Mouse (Mus musculus) midbrain, embryonic 11.5 days (tissue): ENCODE results near the gene Ugt1a7c. TPM values are rescaled to one million over a fixed set of nuclear protein-coding genes. Genes with fewer than 3 reads are reported as not detected.
A peak's percentile ranks its signal among the peaks of the same experiment; 100 is the strongest.

Source experiments
- ATAC-seq: fragments of 200-750 bp; cut with Nextera tagmentation; 2 replicates; pipeline ENCODE4 v1.8.0; 2017; ENCODE audit warnings: moderate TSS enrichment, moderate library complexity; ENCODE audit not compliant: low FRiP score
- DNase-seq: peaks from one replicate; pipeline ENCODE4 v3.0.0; 2015; ENCODE audit warnings: low spot score; ENCODE audit errors: missing footprints
- H3K27ac ChIP-seq: fragments of 300-500 bp; sonication (generic); 2 replicates; pipeline ENCODE4 v1.5.1; 2014; ENCODE audit warnings: low read depth, low read length
- H3K27me3 ChIP-seq: fragments of 300-500 bp; sonication (generic); 2 replicates; pipeline ENCODE4 v1.6.1; 2014; ENCODE audit warnings: mild to moderate bottlenecking, low read length, moderate library complexity, mixed read lengths; ENCODE audit not compliant: control insufficient read depth, insufficient read depth
- H3K36me3 ChIP-seq: fragments of 300-500 bp; sonication (generic); 2 replicates; pipeline ENCODE4 v1.6.1; 2014; ENCODE audit warnings: mild to moderate bottlenecking, low read length, moderate library complexity, mixed read lengths; ENCODE audit not compliant: control insufficient read depth, insufficient read depth
- H3K4me1 ChIP-seq: fragments of 300-500 bp; sonication (generic); 2 replicates; pipeline ENCODE4 v1.6.1; 2014; ENCODE audit warnings: low read length; ENCODE audit not compliant: control insufficient read depth, insufficient read depth
- H3K4me2 ChIP-seq: fragments of 300-500 bp; sonication (generic); 2 replicates; pipeline ENCODE4 v1.6.1; 2014; ENCODE audit warnings: mild to moderate bottlenecking, moderate library complexity
- H3K4me3 ChIP-seq: fragments of 300-500 bp; sonication (generic); 2 replicates; pipeline ENCODE4 v1.5.1; 2014; ENCODE audit warnings: low read depth, low read length
- H3K9ac ChIP-seq: fragments of 300-500 bp; sonication (generic); 2 replicates; pipeline ENCODE4 v1.6.1; 2014; ENCODE audit warnings: low read length
- H3K9me3 ChIP-seq: fragments of 300-500 bp; sonication (generic); 2 replicates; pipeline ENCODE4 v1.6.1; 2016; ENCODE audit warnings: low read length; ENCODE audit not compliant: control insufficient read depth
- WGBS: fragments of 180-500 bp; shearing (Covaris S2); extraction: QIAGEN DNeasy Blood & Tissue Kit; methylation state at CpG from one replicate; pipeline ENCODE4 v1.1.7; 2014; 5-methylcytosine and 5-hydroxymethylcytosine counted together
- polyA plus RNA-seq: library from polyadenylated mRNA; unstranded; fragments of >200 nt; fragmentation: Nextera tagmentation; extraction: Ambion mirVana; gene quantifications from 2 replicates; pipeline ENCODE4 v1.2.1, GENCODE M21; 2014

Gene Ugt1a7c
- polyA plus RNA-seq, 1 experiment from 2014 or later = 1.2 TPM

DNA sequence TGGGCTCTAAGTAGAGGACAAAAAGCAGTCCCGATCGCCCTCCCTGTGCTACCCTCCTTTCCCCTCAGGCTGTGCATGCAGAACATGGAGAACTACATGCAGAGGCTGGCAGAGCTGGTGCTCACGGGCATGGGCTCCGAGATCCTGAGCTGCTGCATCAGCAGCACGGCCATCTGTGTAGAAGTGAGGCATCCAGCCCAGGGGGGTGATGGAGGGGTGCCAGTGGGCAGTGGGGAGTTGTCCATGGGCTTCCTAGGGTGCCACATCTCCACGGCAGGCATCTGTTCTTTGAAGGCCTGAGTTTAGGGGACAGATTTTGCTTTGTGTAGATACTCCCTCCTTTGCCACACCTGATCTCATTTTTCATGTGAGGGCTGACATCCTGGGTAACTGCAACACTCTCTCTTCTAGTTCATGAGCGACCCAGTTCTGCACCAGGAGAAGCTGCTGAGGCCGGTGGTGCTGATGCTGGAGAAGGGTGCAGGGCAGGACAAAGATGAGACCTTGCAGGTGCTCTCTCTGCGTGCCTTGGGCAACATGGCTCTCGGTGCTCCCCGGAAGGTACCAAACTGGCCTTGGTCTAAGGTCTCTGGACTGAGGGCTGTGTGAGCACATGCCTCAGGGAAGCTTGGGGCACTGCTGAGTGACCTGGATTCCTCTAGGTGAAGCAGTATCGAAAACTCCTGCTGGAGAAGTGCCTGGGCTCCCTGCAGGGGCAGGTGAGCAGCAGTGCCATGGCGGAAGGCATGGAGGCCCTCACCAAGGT, 161.3 kb downstream of the Ugt1a7c start:
- 80% methylated on average over 13 of the region's 13 CpGs for WGBS

DNA sequence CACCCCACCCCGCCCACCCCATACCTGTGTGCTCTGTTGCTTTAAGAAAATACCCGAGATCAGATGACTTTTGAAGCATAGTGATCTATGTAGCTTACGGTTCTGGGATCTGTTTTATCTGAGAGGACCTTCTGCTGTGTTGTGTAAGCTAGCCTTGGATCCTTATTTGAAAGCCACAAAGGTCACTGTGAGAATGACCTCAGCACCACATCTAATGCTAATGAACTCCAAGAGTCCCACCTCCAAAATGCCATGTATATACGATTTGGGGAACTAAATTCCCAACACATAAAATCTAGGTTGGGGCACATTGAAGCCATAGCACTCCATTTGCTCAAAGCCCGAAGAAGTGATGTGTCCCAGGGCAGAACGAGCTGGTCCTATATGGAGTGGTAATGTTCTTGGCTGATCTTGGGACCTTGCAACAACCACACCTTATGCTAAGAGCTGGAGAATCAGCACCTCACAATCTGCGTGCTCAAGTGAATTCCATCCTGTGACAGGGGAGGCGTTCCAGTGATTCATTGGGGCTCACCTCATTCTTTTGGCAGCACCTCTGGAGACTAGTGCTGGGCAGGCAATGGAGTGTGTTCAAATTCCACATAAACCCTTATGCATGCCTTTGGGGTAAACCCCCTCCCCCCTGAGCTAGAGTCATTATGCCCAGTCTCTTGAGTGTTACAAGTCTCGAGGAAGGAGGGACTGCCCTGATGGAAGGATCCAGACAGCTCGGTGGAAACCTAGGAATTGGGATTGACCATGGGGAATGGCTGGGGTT, 162.2 kb downstream of the Ugt1a7c start:
- 82% methylated on average over 10 of the region's 10 CpGs for WGBS
- no peak for ATAC-seq
- H3K9me3 ChIP-seq = peaks cover 77% of the 10 kb centered on the region

More for the DNA sequence above, 161.3 kb downstream of the Ugt1a7c start:
- Histone ChIP-seq H3K36me3 (peaks cover 6% of the 10 kb centered on the region; the same call in 1 of the 2 replicates), H3K9me3 (peaks cover 75% of the 10 kb centered on the region), H3K4me3 (no peak overlapping the region), H3K27ac (no peak overlapping the region), H3K4me1 (no peaks in the 10 kb centered on the region), H3K27me3 (no peaks in the 10 kb centered on the region), H3K9ac (no peak overlapping the region), H3K4me2 (no peak overlapping the region)
- no peak for ATAC-seq
- no peak for DNase-seq

DNA sequence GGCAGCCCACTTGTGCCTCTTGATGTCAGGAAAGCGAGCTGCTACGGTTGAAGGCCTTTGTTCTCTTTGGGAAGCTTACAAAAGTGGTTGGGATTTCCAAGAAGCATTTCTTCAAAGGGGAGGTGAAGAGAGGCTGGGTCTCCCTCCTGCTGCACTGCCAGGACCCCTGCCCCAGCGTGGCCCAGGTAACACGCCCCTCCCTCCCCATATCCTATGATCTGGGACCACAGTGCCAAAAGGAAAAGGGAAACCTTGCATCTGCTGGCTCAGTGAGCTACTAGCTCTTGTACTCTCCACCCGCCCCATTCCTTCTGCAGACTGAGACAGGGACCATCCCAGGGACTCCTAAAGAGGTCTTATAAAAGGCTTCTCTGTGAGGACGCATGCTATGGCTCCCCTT, 162.8 kb downstream of the Ugt1a7c start:
- Histone ChIP-seq H3K27ac (no peak overlapping the region), H3K9me3 (peaks cover 71% of the 10 kb centered on the region), H3K4me2 (no peak overlapping the region), H3K9ac (no peak overlapping the region), H3K27me3 (no peaks in the 10 kb centered on the region), H3K4me3 (no peak overlapping the region), H3K4me1 (no peaks in the 10 kb centered on the region), H3K36me3 (peaks cover 19% of the 10 kb centered on the region)
- DNase-seq = no peak
- WGBS = 80% methylated on average over 6 of the region's 6 CpGs
- ATAC-seq = no peak

More for the DNA sequence above, 162.2 kb downstream of the Ugt1a7c start:
- DNase-seq = no peak
- H3K9ac ChIP-seq = no peak overlapping the region
- no peaks in the 10 kb centered on the region for H3K4me1 ChIP-seq
- H3K27me3 ChIP-seq = no peaks in the 10 kb centered on the region
- H3K4me3 ChIP-seq = no peak overlapping the region
- peaks cover 13% of the 10 kb centered on the region for H3K36me3 ChIP-seq
- H3K4me2 ChIP-seq = no peak overlapping the region
- no peak overlapping the region for H3K27ac ChIP-seq

DNA sequence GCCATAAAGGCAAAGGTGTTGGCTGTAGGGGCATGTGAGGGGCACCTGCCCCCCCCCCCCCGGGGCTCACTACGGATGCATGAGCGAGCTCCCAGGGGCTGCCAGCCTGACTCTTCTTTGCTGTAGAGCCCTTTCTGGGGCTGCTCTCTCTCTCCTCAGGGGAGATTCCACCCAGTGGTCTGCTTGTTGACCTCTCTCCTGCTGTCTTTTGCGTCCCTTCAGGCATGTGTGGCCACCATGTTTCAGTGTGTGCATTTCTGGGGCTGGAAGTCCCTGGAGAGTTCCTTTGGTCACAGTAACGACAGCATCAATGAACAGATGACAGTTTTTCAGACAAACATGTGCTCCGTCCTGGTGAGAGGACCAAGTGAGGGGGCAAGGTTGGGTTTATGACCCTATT, 163.5 kb downstream of the Ugt1a7c start:
- H3K9ac ChIP-seq = no peak overlapping the region
- ATAC-seq (no peak), DNase-seq (no peak)
- H3K4me1 ChIP-seq = no peaks in the 10 kb centered on the region
- 68% methylated on average over 6 of the region's 6 CpGs for WGBS
- H3K36me3 ChIP-seq = peaks cover 26% of the 10 kb centered on the region
- no peak overlapping the region for H3K4me2 ChIP-seq
- H3K4me3 ChIP-seq = no peak overlapping the region
- no peak overlapping the region for H3K27ac ChIP-seq
- H3K27me3 ChIP-seq = no peaks in the 10 kb centered on the region
- peaks cover 65% of the 10 kb centered on the region for H3K9me3 ChIP-seq

DNA sequence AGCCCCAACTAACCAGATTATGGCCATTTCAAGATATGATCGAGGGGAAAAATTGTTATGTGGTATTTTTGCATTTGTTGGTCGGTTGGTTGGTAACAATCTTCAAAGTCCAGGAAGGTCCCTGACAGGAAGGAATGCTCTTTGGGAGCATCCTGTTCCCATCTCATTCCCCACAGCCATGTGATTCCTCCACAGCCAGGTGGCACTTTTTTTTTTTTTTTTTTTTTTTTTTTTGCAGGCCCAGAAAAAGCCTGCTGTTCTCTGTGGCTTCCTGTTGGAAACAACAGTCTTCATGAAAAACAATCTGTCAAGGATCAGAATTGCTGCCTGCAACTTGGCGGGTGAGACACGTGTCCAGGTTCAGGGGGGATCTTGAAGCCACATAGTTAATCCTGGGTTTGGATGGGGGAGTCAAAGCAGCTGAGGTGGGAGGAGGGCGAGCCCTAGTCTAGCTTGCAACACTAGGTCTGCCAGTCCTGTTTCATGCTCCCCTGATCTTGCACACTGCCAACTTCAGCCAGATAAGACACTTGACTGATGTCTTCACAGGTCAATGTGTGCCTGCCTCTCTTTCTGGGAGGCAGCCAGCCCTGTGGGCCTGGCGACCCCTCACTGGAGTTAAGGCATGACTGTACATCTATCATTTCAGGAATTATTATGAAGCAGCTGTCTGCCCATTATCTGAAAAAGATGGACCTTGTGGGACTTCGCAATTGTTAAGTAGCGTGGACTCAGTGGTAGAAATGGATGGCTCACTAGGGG, 164.2 kb downstream of the Ugt1a7c start:
- DNase-seq (no peak), ATAC-seq (peak; percentile 6; the same call in 1 of the 2 replicates)
- Histone ChIP-seq H3K9ac (no peak overlapping the region), H3K4me1 (no peaks in the 10 kb centered on the region), H3K4me2 (no peak overlapping the region), H3K4me3 (no peak overlapping the region), H3K27ac (no peak overlapping the region), H3K27me3 (no peaks in the 10 kb centered on the region), H3K36me3 (peaks cover 33% of the 10 kb centered on the region), H3K9me3 (peaks cover 58% of the 10 kb centered on the region)
- WGBS = 82% methylated on average over 8 of the region's 8 CpGs

DNA sequence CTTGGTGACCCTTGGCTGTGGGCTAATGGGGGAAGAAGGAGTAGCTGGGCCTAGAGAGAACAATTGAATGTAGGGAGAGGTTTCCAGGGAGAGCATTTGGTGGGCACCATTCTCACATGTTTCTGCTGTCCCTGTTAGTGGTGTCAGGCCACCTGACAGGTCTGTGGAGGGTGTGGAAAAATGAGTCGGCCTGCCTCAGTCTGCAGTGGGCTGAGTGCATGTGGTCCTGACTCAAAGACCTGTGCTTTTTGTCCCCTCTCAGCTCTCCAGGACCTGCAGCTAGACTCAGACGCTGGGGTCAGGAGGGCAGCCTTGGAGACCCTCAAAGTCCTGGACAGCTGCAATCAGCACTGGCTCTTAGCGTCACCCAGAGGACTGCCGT, 164.8 kb downstream of the Ugt1a7c start:
- H3K27ac ChIP-seq = no peak overlapping the region
- H3K27me3 ChIP-seq = no peaks in the 10 kb centered on the region
- H3K4me2 ChIP-seq = no peak overlapping the region
- peaks cover 52% of the 10 kb centered on the region for H3K9me3 ChIP-seq
- ATAC-seq (peak; percentile 5), DNase-seq (no peak)
- no peak overlapping the region for H3K9ac ChIP-seq
- WGBS = 84% methylated on average over 4 of the region's 4 CpGs
- peaks cover 38% of the 10 kb centered on the region for H3K36me3 ChIP-seq
- no peak overlapping the region for H3K4me3 ChIP-seq
- no peaks in the 10 kb centered on the region for H3K4me1 ChIP-seq

DNA sequence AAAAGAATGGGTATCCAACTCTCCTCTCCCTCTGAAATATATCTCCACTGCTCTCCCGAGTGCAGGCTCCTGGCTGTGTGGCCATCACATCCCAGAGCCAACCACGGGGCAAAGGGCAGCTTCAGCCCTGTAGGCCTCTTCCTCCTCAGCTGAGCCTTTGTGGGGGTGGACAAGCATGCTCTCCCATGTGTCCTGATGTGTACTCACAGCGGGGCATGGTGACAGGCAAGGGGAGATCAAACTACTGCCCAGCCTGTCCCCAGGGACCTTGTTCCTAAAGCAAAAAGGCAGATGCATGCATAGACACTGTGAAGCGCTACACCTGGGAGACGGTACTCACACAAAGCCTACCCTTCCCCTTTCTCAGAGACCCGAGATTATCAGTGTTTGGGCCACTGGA, 165.3 kb downstream of the Ugt1a7c start:
- H3K9me3 ChIP-seq = peaks cover 48% of the 10 kb centered on the region

DNA sequence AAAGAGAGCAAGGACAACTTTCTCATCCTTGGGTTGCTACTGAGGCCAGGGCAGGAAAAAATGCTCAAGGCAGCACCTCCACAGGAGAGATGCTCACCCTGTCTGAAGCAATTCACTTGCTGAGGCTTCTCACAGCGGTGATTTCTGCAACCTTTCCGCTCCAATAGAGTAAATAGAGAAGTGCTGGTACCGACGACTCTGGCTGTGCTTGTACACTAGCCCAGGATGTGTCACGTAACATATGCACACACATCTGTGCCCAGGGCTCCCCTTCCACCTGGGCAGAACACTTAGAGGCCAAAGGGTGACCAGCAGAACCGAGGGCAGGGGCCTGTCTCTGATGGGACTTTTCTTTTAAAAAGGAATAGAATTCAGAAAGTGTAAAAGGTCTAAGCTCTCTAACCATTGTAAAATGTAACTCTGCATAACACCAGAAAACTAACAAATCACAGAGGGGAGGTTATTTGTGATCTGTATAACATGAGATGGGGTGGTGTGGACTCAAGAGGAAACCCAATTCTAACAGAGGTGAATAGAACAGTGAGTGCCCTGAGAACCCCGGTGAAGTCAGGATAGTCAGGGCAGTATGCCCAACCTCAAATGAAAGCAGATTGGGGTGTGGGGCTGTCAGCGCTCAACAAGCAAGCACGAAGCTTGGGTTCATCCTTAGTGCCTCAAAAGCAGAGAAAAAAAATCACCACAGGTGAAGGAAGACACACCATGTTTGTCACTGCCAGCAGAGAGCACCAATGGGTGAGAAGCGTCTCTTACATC, 165.9 kb downstream of the Ugt1a7c start:
- ATAC-seq (no peak), DNase-seq (no peak)
- Histone ChIP-seq H3K4me2 (no peak overlapping the region), H3K4me3 (no peak overlapping the region), H3K36me3 (peaks cover 50% of the 10 kb centered on the region), H3K9me3 (peaks cover 45% of the 10 kb centered on the region), H3K9ac (no peak overlapping the region), H3K27me3 (no peaks in the 10 kb centered on the region), H3K4me1 (no peaks in the 10 kb centered on the region), H3K27ac (no peak overlapping the region)
- WGBS = 85% methylated on average over 10 of the region's 10 CpGs

More for the DNA sequence above, 165.3 kb downstream of the Ugt1a7c start:
- H3K27ac ChIP-seq = no peak overlapping the region
- peaks cover 43% of the 10 kb centered on the region for H3K36me3 ChIP-seq
- no peaks in the 10 kb centered on the region for H3K4me1 ChIP-seq
- 82% methylated on average over 6 of the region's 6 CpGs for WGBS
- H3K27me3 ChIP-seq = no peaks in the 10 kb centered on the region
- H3K4me2 ChIP-seq = no peak overlapping the region
- H3K9ac ChIP-seq = no peak overlapping the region
- ATAC-seq (peak; percentile 19), DNase-seq (no peak)
- no peak overlapping the region for H3K4me3 ChIP-seq
